Comparison of ENCODE assay signal across 7 mouse cellular contexts in the genomic region with DNA sequence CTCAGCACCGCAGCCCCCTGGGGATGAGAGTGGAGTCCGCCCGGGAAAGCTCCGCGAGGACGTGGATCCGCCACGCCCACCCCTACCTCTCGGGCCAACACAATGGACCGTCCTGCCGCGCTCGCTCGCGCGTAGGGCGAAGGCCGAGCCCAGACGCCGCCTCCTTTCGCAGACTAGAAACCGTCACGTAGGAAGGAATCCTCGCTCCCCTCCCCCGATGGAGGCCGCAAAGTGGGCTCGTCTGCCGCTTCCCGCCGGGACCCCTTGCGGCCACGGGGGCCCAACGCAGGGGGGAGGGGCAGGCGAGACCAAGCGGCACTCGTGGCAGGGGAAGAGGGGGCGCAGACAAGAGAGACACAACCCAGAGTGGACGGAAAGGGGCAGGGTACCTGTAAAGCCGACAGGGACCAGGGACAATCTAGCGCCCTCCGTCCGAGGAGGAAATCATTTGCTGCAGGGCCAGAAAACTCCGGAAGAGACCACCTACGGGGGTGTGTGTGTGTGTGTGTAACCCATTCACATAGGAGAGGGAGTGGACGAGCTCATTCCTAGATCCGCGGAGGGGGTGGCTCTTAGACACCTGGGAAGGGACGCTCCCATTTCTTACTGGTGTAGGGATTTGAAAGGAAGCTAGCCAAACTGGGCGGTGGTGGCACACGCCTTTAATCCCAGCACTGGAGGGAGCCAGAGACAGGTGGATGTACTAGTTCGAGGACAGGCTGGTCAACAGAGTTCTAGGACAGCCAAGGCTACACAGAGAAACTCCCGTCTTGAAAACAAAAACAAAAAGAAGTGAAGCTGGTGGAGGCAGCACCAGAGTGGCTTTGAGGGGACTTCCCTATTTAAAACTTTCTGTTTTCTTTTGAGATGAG. TPM values are rescaled to one million over a fixed set of nuclear protein-coding genes. Genes with fewer than 3 reads are reported as not detected.
DNase-seq lines count a peak whose midpoint lies in the region; ATAC-seq lines count a peak whose summit lies in the region.

A gene (minus strand): TSS at position 533 of the 872 bp plus-strand sequence.

- peak; percentile 98 for DNase-seq in ZHBTc4 (ENCODE audit: low read depth, low spot score)
- peak; percentile 92 to 94 for DNase-seq in cerebellum, postnatal 14 days
- peak; percentile 81 to 86 for DNase-seq in frontal cortex, postnatal 10 days (ENCODE audit: low spot score in 2 of 2)
- DNase-seq in induced T-regulatory cell, adult 2 months (ENCODE audit: low read depth) = peak; percentile 72
- DNase-seq in left cerebral cortex, adult 8-10 months (ENCODE audit: low spot score in 2 of 2) = peak; percentile 65 to 89
- peak; percentile 91 to 93 for DNase-seq in right cerebral cortex, postnatal 10 days (ENCODE audit: low spot score in 2 of 2)

- ATAC-seq in megakaryocyte, adult 5-6 weeks (ENCODE audit: poor library complexity, severe bottlenecking) = peak; percentile 80

RNA-seq across cellular contexts. Expression of the gene that starts here (rescaled TPM):
- total RNA-seq in left cerebral cortex, adult 8-10 months (2022) = 10 to 100 TPM; 29.5 to 38.7 (median 32.2) TPM
- 7.7 and 15.9 TPM in 2 replicates for total RNA-seq in megakaryocyte, adult 5-6 weeks (2015)
- 7.7 and 14.6 TPM in 2 replicates for total RNA-seq in megakaryocyte, adult 5-6 weeks (2017)

Comparison
In these comparisons a context has a peak if more than half of its experiments do, and no peak if none do; other contexts are left out.
1. Peak in every context shown above with its lines: DNase-seq and ATAC-seq.